Mouse (Mus musculus): ENCODE results near the gene Eif5b. TPM values are rescaled to one million over a fixed set of nuclear protein-coding genes. Genes with fewer than 3 reads are reported as not detected.

Eif5b gene
- total and polyA plus RNA-seq, 2 experiments from 2014 or later = 10.4 to 15.0 TPM

- Histone ChIP-seq H3K4me3 (ENCODE audit: low read depth, low read length) (no peak overlapping the region), H3K27ac (ENCODE audit: low read depth) (no peak overlapping the region), H3K4me2 (ENCODE audit: low read depth, low read length) (no peak overlapping the region), H3K9me3 (replicated peaks; ENCODE audit: control insufficient read depth, low read length) (no peaks in the 10 kb centered on the region), H3K27me3 (ENCODE audit: control insufficient read depth, insufficient read depth, low read length) (no peaks in the 10 kb centered on the region), H3K36me3 (replicated peaks; ENCODE audit: control insufficient read depth, insufficient read depth, low read length) (peaks cover 39% of the 10 kb centered on the region), H3K4me1 (ENCODE audit: control insufficient read depth, insufficient read depth) (no peaks in the 10 kb centered on the region), H3K9ac (replicated peaks; ENCODE audit: low read depth, low read length) (no peak overlapping the region)
- WGBS = 88% methylated on average over 7 of the region's 7 CpGs
- ATAC-seq (ENCODE audit: insufficient read depth, low read depth) (no peak), DNase-seq (ENCODE audit: low spot score) (no peak)
- no peak for TF ChIP-seq EP300 (IDR thresholded peaks at IDR 0.05; ENCODE audit: low read depth)
- no peak for TF ChIP-seq CTCF (IDR thresholded peaks at IDR 0.05; ENCODE audit: low read depth)
These were observed 29.5 kb downstream of the Eif5b start for GRCm38 (mm10) chr1:38027301-38027700.

GRCm38 (mm10) chr1:38031391-38031790, 33.6 kb downstream of the Eif5b start:
- 90% methylated on average over 5 of the region's 5 CpGs for WGBS
- no peak overlapping the region for H3K27ac ChIP-seq (ENCODE audit: low read depth)
- no peak overlapping the region for H3K4me3 ChIP-seq (ENCODE audit: low read depth, low read length)
- ATAC-seq (ENCODE audit: insufficient read depth, low read depth) (no peak), DNase-seq (ENCODE audit: low spot score) (no peak)
- TF ChIP-seq CTCF (IDR thresholded peaks at IDR 0.05; ENCODE audit: low read depth) = no peak
- H3K27me3 ChIP-seq (ENCODE audit: control insufficient read depth, insufficient read depth, low read length) = no peaks in the 10 kb centered on the region
- H3K9me3 ChIP-seq (replicated peaks; ENCODE audit: control insufficient read depth, low read length) = no peaks in the 10 kb centered on the region
- peaks cover 54% of the 10 kb centered on the region for H3K36me3 ChIP-seq (replicated peaks; ENCODE audit: control insufficient read depth, insufficient read depth, low read length)
- no peak overlapping the region for H3K4me2 ChIP-seq (ENCODE audit: low read depth, low read length)
- H3K4me1 ChIP-seq (ENCODE audit: control insufficient read depth, insufficient read depth) = no peaks in the 10 kb centered on the region
- no peak overlapping the region for H3K9ac ChIP-seq (replicated peaks; ENCODE audit: low read depth, low read length)

GRCm38 (mm10) chr1:38035521-38035920, 37.7 kb downstream of the Eif5b start:
- TF ChIP-seq CTCF (IDR thresholded peaks at IDR 0.05; ENCODE audit: low read depth) (no peak), EP300 (IDR thresholded peaks at IDR 0.05; ENCODE audit: low read depth) (no peak)
- Histone ChIP-seq H3K4me3 (ENCODE audit: low read depth, low read length) (no peak overlapping the region), H3K4me1 (ENCODE audit: control insufficient read depth, insufficient read depth) (no peaks in the 10 kb centered on the region), H3K9me3 (replicated peaks; ENCODE audit: control insufficient read depth, low read length) (no peaks in the 10 kb centered on the region), H3K36me3 (replicated peaks; ENCODE audit: control insufficient read depth, insufficient read depth, low read length) (peaks cover 87% of the 10 kb centered on the region), H3K4me2 (ENCODE audit: low read depth, low read length) (no peak overlapping the region), H3K27ac (ENCODE audit: low read depth) (no peak overlapping the region), H3K27me3 (ENCODE audit: control insufficient read depth, insufficient read depth, low read length) (no peaks in the 10 kb centered on the region), H3K9ac (replicated peaks; ENCODE audit: low read depth, low read length) (no peak overlapping the region)
- DNase-seq (ENCODE audit: low spot score) = no peak
- 82% methylated on average over 4 of the region's 4 CpGs for whole genome bisulfite sequencing
- ATAC-seq (ENCODE audit: insufficient read depth, low read depth) = no peak

- TF ChIP-seq EP300 (IDR thresholded peaks at IDR 0.05; ENCODE audit: low read depth) = no peak
- TF ChIP-seq CTCF (IDR thresholded peaks at IDR 0.05; ENCODE audit: low read depth) = no peak
- no peak for DNase-seq (ENCODE audit: low spot score)
- Histone ChIP-seq H3K9me3 (replicated peaks; ENCODE audit: control insufficient read depth, low read length) (no peaks in the 10 kb centered on the region), H3K27ac (ENCODE audit: low read depth) (no peak overlapping the region), H3K9ac (replicated peaks; ENCODE audit: low read depth, low read length) (no peak overlapping the region), H3K4me3 (ENCODE audit: low read depth, low read length) (no peak overlapping the region), H3K4me1 (ENCODE audit: control insufficient read depth, insufficient read depth) (no peaks in the 10 kb centered on the region), H3K4me2 (ENCODE audit: low read depth, low read length) (no peak overlapping the region), H3K36me3 (replicated peaks; ENCODE audit: control insufficient read depth, insufficient read depth, low read length) (peaks cover 89% of the 10 kb centered on the region), H3K27me3 (ENCODE audit: control insufficient read depth, insufficient read depth, low read length) (no peaks in the 10 kb centered on the region)
- 80% methylated on average over 5 of the region's 5 CpGs for WGBS
- ATAC-seq (ENCODE audit: insufficient read depth, low read depth) = no peak
These were observed 39.6 kb downstream of the Eif5b start for GRCm38 (mm10) chr1:38037375-38037774.

- no peaks in the 10 kb centered on the region for H3K27me3 ChIP-seq (ENCODE audit: control insufficient read depth, insufficient read depth, low read length)
- no peaks in the 10 kb centered on the region for H3K9me3 ChIP-seq (replicated peaks; ENCODE audit: control insufficient read depth, low read length)
- no peak overlapping the region for H3K4me2 ChIP-seq (ENCODE audit: low read depth, low read length)
- no peak overlapping the region for H3K4me3 ChIP-seq (ENCODE audit: low read depth, low read length)
- no peak overlapping the region for H3K9ac ChIP-seq (replicated peaks; ENCODE audit: low read depth, low read length)
- no peak overlapping the region for H3K27ac ChIP-seq (ENCODE audit: low read depth)
- H3K4me1 ChIP-seq (ENCODE audit: control insufficient read depth, insufficient read depth) = no peaks in the 10 kb centered on the region
- TF ChIP-seq EP300 (IDR thresholded peaks at IDR 0.05; ENCODE audit: low read depth) (no peak), CTCF (IDR thresholded peaks at IDR 0.05; ENCODE audit: low read depth) (no peak)
- ATAC-seq (ENCODE audit: insufficient read depth, low read depth) = no peak
- peaks cover 80% of the 10 kb centered on the region for H3K36me3 ChIP-seq (replicated peaks; ENCODE audit: control insufficient read depth, insufficient read depth, low read length)
- WGBS = 93% methylated on average over 2 of the region's 2 CpGs
- no peak for DNase-seq (ENCODE audit: low spot score)
These were observed 41.1 kb downstream of the Eif5b start for GRCm38 (mm10) chr1:38038898-38039297.

GRCm38 (mm10) chr1:38048121-38048520, 50.3 kb downstream of the Eif5b start:
- H3K4me2 ChIP-seq (ENCODE audit: low read depth, low read length) = no peak overlapping the region
- ATAC-seq (ENCODE audit: insufficient read depth, low read depth) (no peak), DNase-seq (ENCODE audit: low spot score) (no peak)
- H3K36me3 ChIP-seq (replicated peaks; ENCODE audit: control insufficient read depth, insufficient read depth, low read length) = peaks cover 94% of the 10 kb centered on the region
- H3K9ac ChIP-seq (replicated peaks; ENCODE audit: low read depth, low read length) = no peak overlapping the region
- no peak overlapping the region for H3K27ac ChIP-seq (ENCODE audit: low read depth)
- no peak overlapping the region for H3K4me3 ChIP-seq (ENCODE audit: low read depth, low read length)
- 85% methylated on average over 3 of the region's 3 CpGs for WGBS
- TF ChIP-seq EP300 (IDR thresholded peaks at IDR 0.05; ENCODE audit: low read depth) = no peak
- TF ChIP-seq CTCF (IDR thresholded peaks at IDR 0.05; ENCODE audit: low read depth) = no peak
- H3K27me3 ChIP-seq (ENCODE audit: control insufficient read depth, insufficient read depth, low read length) = no peaks in the 10 kb centered on the region
- H3K9me3 ChIP-seq (replicated peaks; ENCODE audit: control insufficient read depth, low read length) = no peaks in the 10 kb centered on the region
- no peaks in the 10 kb centered on the region for H3K4me1 ChIP-seq (ENCODE audit: control insufficient read depth, insufficient read depth)

Measured in heart, postnatal 0 days (tissue).